Mouse (Mus musculus) midbrain, embryonic 15.5 days (tissue): ENCODE measurements at regions not wholly inside any gene's neighbourhood (a gene's known extent, or its start where the extent isn't known, plus 50 kb on each side); places are given as distances from the start of the nearest gene placed in this dataset.

ENCODE experiments used
- ATAC-seq: fragments of 200-750 bp; cut with Nextera tagmentation; replicated peaks from 2 replicates; pipeline ENCODE4 v1.8.0; 2017; ENCODE audit warnings: moderate TSS enrichment
- H3K27ac ChIP-seq: fragments of 300-500 bp; sonication (generic); 2 replicates; pipeline ENCODE4 v1.5.1; 2015; ENCODE audit warnings: mild to moderate bottlenecking, inconsistent platforms
- H3K27me3 ChIP-seq: fragments of 300-500 bp; sonication (generic); replicated peaks from 2 replicates; pipeline ENCODE4 v1.6.1; 2015; ENCODE audit warnings: inconsistent platforms
- H3K36me3 ChIP-seq: fragments of 300-500 bp; sonication (generic); replicated peaks from 2 replicates; pipeline ENCODE4 v1.6.1; 2015; ENCODE audit warnings: inconsistent platforms
- H3K4me1 ChIP-seq: fragments of 300-500 bp; sonication (generic); 2 replicates; pipeline ENCODE4 v1.6.1; 2015; ENCODE audit warnings: inconsistent platforms
- H3K4me2 ChIP-seq: fragments of 300-500 bp; sonication (generic); 2 replicates; pipeline ENCODE4 v1.6.1; 2015; ENCODE audit warnings: inconsistent platforms, mild to moderate bottlenecking, moderate library complexity
- H3K4me3 ChIP-seq: fragments of 300-500 bp; sonication (generic); 2 replicates; pipeline ENCODE4 v1.5.1; 2015; ENCODE audit warnings: mild to moderate bottlenecking, inconsistent platforms
- H3K9ac ChIP-seq: fragments of 300-500 bp; sonication (generic); 2 replicates; pipeline ENCODE4 v1.6.1; 2015; ENCODE audit warnings: mild to moderate bottlenecking, inconsistent platforms
- H3K9me3 ChIP-seq: fragments of 300-500 bp; sonication (generic); 2 replicates; pipeline ENCODE4 v1.6.1; 2016; ENCODE audit warnings: inconsistent platforms
- WGBS: fragments of 180-500 bp; shearing (Covaris S2); methylation state at CpG from one replicate; pipeline ENCODE4 v1.1.7; 2015; ENCODE audit warnings: mixed read lengths; 5-methylcytosine and 5-hydroxymethylcytosine counted together

DNA sequence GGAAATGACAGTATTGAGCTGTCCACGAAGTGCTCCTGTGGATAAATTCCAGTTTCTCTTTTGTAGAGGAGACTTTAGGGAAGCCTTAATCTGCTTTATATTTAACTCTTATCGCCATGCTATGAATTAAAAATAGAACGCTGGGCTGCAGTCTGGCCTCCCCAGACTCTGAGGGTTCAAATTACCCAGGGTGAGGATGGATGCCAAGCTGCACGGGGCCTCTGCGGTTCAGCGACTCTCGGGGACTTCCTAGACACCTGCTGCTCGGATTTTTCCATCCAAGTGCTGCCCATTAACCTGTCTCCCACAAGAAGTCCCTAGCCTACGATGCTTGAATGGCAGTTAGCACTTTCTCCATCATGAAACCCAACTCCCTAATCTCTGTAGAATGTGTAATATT is 189.3 kb upstream of the Jade1 start:
- no peak overlapping the region for H3K9ac ChIP-seq
- no peak overlapping the region for H3K4me2 ChIP-seq
- H3K9me3 ChIP-seq: no peaks in the 10 kb centered on the region
- no peaks in the 10 kb centered on the region for H3K36me3 ChIP-seq
- no peak overlapping the region for H3K27ac ChIP-seq
- H3K27me3 ChIP-seq: no peaks in the 10 kb centered on the region
- H3K4me3 ChIP-seq: no peak overlapping the region
- WGBS: 40% methylated on average over 9 of the region's 9 CpGs
- ATAC-seq: no peak
- H3K4me1 ChIP-seq: no peaks in the 10 kb centered on the region

DNA sequence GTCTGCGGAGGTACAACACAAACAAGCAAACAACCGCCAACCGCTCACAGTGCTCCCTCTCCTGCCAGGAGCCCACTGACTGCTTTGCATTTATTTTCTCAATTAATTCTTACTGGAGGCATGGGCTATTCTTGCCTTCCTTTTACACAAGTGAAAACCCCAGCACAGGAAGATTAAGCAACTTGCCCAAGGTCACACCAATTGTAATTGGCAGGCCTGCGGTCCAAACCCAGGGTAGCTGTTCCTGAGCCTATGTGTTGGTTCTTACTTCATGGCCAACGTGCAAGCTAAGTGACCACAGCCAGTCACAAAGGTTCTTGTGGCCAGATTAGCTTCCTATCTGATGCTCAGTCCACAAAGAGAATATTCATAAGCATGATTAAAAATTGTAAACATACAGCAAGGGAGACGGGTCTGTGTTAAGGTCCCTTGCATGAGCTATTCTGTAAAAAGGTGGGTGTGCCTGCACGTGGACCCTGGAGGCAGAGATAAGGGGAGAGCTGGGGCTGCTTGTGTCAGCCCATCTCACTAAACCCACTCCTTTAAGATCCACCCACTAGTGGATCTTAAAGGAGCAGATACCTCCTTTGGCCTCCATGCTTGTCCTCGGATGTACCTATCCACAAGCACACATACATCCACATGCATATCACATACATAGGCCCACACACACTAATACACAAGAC is 190.2 kb upstream of the Jade1 start:
- 0 out of 2 replicates have a peak, but pooled peaks have one; percentile 14 for ATAC-seq

DNA sequence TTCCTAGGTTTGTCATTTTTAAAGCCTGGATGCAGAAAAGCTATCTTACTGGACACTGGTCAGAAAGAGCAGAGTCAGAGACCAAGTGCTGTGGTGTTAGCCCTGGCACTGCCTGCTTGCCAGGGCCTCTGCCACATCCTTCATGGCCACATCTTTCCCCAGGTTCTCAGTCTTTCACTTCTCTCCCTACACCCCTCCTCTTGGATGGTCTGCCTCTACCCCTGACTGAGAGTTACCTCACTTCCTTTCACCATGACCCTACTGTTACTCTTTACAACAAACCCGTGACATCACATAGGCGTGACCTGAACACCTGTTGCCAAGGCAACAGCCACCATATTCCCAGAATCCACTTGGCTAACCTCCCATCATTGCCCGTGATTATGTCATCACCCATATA is 191.6 kb upstream of the Jade1 start:
- Histone ChIP-seq H3K27ac (no peak overlapping the region), H3K4me1 (no peaks in the 10 kb centered on the region), H3K36me3 (no peaks in the 10 kb centered on the region), H3K9ac (no peak overlapping the region), H3K9me3 (no peaks in the 10 kb centered on the region), H3K4me3 (no peak overlapping the region), H3K4me2 (no peak overlapping the region), H3K27me3 (no peaks in the 10 kb centered on the region)
- WGBS: 90% methylated on average over 3 of the region's 3 CpGs
- ATAC-seq: no peak

More for the DNA sequence above, 190.2 kb upstream of the Jade1 start:
- no peaks in the 10 kb centered on the region for H3K36me3 ChIP-seq
- H3K27me3 ChIP-seq: no peaks in the 10 kb centered on the region
- 73% methylated on average over 8 of the region's 8 CpGs for WGBS
- no peaks in the 10 kb centered on the region for H3K9me3 ChIP-seq
- H3K9ac ChIP-seq: no peak overlapping the region
- H3K4me2 ChIP-seq: no peak overlapping the region
- H3K4me3 ChIP-seq: no peak overlapping the region
- H3K27ac ChIP-seq: no peak overlapping the region
- H3K4me1 ChIP-seq: no peaks in the 10 kb centered on the region

DNA sequence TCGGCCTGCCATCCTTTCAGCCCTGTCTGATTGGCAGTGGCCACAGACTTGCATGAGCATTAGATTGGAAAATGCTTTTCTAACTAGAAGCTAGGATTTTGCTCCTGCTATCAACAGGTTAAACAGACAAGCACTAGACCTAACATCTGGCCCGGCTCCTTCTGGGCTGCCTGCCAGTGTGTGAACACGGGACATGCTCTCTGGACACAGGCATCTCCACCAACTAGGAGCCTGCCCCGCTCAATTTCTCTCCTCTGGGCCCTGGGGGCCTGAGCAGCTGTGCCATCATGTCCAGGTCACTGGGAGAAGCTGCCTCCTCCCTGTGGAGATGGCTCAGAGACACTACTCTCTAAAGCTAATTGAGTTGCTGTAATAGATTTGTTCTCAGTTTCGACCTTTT is 195.3 kb upstream of the Jade1 start:
- no peak overlapping the region for H3K27ac ChIP-seq
- ATAC-seq: no peak

DNA sequence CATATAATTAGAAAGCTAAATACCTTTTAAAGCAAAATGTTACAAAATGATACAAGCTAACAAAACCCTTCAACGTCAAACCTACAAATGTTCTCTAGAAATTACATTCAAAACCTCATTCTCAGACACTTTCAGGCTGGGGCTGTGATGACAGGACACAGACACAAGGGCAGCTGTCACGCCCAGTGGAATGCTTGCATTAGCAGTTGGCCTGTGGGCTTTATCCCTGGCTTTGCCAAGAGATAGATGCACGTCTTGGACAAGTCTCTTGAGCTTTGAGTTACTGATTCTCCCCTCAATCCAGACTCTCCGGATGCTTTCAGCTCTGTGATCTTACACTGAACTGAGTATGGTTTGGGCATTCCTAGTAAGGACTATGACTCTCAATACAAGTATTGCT is 196.1 kb upstream of the Jade1 start:
- no peaks in the 10 kb centered on the region for H3K36me3 ChIP-seq

More for the DNA sequence above, 195.3 kb upstream of the Jade1 start:
- Histone ChIP-seq H3K27me3 (no peaks in the 10 kb centered on the region), H3K9me3 (no peaks in the 10 kb centered on the region), H3K4me2 (no peak overlapping the region), H3K36me3 (no peaks in the 10 kb centered on the region), H3K9ac (no peak overlapping the region), H3K4me3 (no peak overlapping the region), H3K4me1 (no peaks in the 10 kb centered on the region)
- 73% methylated on average over 5 of the region's 5 CpGs for WGBS

DNA sequence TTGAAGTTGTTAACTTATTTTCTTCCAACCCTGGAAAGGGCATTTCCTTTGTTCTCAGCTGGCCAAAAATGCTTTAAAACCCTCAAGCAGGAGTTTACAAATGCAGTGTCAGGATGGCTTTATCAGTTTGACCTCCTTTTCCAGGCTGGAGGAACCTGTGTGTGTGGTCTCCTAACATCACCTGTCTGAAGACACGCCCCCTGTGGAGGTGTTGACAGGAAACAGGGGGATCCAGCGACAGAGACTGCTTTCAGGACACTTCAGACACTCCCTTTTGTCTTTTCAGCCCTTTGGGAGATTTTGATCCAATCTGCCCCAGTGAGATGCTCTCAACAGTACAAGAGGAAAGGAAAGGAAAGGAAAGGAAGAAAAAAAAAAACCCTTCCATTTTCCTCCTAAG is 202.5 kb upstream of the Jade1 start:
- no peak for ATAC-seq
- Histone ChIP-seq H3K4me2 (no peak overlapping the region), H3K9ac (no peak overlapping the region), H3K36me3 (no peaks in the 10 kb centered on the region), H3K27ac (no peak overlapping the region), H3K4me1 (no peaks in the 10 kb centered on the region), H3K9me3 (no peaks in the 10 kb centered on the region), H3K4me3 (no peak overlapping the region), H3K27me3 (no peaks in the 10 kb centered on the region)
- WGBS: 29% methylated on average over 2 of the region's 2 CpGs

More for the DNA sequence above, 196.1 kb upstream of the Jade1 start:
- no peak overlapping the region for H3K9ac ChIP-seq
- no peak overlapping the region for H3K4me2 ChIP-seq
- 70% methylated on average over 4 of the region's 4 CpGs for whole genome bisulfite sequencing
- H3K9me3 ChIP-seq: no peaks in the 10 kb centered on the region
- no peaks in the 10 kb centered on the region for H3K4me1 ChIP-seq
- ATAC-seq: no peak
- no peak overlapping the region for H3K27ac ChIP-seq
- no peaks in the 10 kb centered on the region for H3K27me3 ChIP-seq
- no peak overlapping the region for H3K4me3 ChIP-seq

DNA sequence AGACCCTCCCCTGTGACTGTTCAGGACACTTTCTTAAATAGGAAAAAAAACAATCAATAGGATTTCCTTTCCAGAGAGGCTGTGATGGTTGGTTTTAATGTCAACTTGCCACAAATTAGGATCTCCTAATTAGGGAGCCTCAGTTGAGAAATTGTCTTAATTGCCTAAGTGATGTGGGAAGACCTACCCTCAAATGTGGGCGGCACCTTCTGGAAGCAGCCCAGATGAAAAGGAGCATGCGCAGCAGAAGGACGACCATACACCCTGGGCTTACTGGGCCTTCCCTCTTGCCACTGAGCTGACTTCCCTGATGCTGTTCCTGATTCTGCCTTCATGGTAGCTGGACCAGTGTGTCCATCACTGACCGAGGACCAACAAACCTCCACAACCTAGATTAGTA is 203.7 kb upstream of the Jade1 start:
- H3K4me2 ChIP-seq: no peak overlapping the region
- no peak overlapping the region for H3K4me3 ChIP-seq
- no peaks in the 10 kb centered on the region for H3K9me3 ChIP-seq
- no peak overlapping the region for H3K27ac ChIP-seq
- H3K4me1 ChIP-seq: no peaks in the 10 kb centered on the region
- no peaks in the 10 kb centered on the region for H3K27me3 ChIP-seq
- no peak overlapping the region for H3K9ac ChIP-seq
- no peaks in the 10 kb centered on the region for H3K36me3 ChIP-seq
- WGBS: 81% methylated on average over 4 of the region's 4 CpGs
- ATAC-seq: no peak

DNA sequence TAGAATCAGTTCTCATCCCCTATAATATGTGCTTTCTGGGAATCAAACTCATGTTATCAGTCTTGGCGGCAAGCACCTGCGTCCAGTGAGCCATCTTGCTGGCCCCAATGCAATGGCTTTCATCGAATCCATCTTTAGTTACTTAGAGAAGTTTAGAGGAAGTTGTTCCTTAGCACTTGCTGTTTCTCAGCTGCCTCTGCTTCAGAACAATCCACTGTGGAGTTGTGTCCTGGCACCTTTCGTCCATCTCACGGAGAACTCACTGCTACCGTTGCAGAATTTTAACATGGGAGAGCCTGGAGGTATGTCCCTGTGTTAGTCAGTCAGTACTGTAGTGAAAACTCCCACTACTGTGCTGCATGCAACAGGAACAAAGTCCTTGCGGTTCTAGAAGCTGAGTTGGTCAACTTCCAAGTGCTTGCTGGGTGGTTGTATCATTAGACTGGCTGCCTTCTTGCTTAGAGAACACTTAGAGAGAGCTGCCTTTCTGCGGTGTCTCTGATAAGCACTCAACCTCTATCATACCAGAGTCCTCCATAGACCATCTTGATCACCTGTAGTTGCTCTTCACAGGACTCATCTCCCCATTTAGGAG is 204.3 kb upstream of the Jade1 start:
- H3K27ac ChIP-seq: no peak overlapping the region
- no peak for ATAC-seq
- no peaks in the 10 kb centered on the region for H3K4me1 ChIP-seq
- no peak overlapping the region for H3K4me3 ChIP-seq
- 95% methylated on average over 8 of the region's 8 CpGs for WGBS
- no peak overlapping the region for H3K9ac ChIP-seq
- H3K36me3 ChIP-seq: no peaks in the 10 kb centered on the region
- no peaks in the 10 kb centered on the region for H3K27me3 ChIP-seq
- no peaks in the 10 kb centered on the region for H3K9me3 ChIP-seq
- H3K4me2 ChIP-seq: no peak overlapping the region

DNA sequence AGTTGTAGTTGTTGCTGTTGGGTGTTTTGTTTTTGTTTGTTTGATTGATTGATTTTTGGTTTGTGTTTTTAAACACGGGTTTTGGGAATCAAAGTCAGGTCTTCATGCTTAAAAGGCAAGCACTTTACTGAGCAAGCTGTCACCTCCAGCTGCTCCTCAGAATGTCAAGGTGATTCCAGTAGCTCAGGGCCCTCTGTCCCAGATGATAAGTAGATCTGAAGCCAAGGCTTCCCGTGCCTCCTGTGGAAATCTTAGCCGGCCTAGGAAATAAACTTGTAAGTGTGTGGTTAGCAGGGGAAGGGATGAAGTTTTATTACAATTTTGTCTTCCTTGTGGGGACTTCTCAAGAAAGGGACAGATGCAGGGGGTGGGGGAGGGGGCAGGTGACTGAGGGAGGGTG is 205.2 kb upstream of the Jade1 start:
- Histone ChIP-seq H3K4me1 (no peaks in the 10 kb centered on the region), H3K27me3 (no peaks in the 10 kb centered on the region)
- WGBS: 80% methylated on average over 3 of the region's 3 CpGs

DNA sequence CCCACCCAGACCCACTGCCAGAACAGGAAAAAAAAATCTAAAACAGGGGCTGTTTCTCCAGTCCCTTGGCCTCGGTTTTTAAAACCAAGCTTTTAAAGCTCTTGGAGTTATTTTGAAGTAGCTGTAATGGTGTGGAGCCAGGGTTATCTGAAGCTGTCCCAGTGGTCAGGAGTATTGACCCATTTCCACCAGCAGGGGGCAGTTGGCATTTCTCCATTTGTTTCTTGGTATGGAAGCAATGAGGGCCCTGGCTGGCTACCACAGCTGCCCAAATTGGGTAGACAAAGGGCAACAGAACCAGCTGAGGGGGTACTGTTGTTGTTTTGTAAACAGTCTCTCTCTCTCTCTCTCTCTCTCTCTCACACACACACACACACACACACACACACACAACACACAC is 206.7 kb upstream of the Jade1 start:
- H3K36me3 ChIP-seq: no peaks in the 10 kb centered on the region
- no peaks in the 10 kb centered on the region for H3K4me1 ChIP-seq
- H3K9me3 ChIP-seq: no peaks in the 10 kb centered on the region
- ATAC-seq: no peak
- H3K4me2 ChIP-seq: no peak overlapping the region
- H3K9ac ChIP-seq: no peak overlapping the region
- H3K27ac ChIP-seq: no peak overlapping the region
- 57% methylated on average over 1 of the region's 1 CpGs for WGBS
- H3K27me3 ChIP-seq: no peaks in the 10 kb centered on the region
- no peak overlapping the region for H3K4me3 ChIP-seq

More for the DNA sequence above, 205.2 kb upstream of the Jade1 start:
- H3K4me2 ChIP-seq: no peak overlapping the region
- no peak for ATAC-seq
- no peaks in the 10 kb centered on the region for H3K9me3 ChIP-seq
- H3K36me3 ChIP-seq: no peaks in the 10 kb centered on the region
- H3K9ac ChIP-seq: no peak overlapping the region
- no peak overlapping the region for H3K27ac ChIP-seq
- H3K4me3 ChIP-seq: no peak overlapping the region

DNA sequence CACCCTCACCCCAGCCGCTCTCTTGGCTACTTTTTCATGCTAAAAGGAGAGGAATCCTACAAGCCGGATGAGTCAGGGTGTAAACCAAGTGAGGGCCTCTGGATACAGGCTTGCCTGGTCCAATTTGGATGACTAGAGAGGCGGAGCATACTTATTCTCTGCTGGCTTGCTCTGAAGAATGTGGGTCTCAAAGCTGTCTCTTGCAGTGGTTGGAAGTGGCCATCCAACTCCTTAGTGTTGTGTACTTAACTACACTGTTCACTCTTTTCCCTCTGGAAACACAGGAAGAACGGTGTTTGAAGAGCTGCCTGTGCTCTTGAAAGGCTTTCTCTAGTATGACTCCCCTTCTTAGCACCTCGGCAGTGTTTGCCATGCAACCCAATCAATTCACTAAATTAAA is 208.7 kb upstream of the Jade1 start:
- Histone ChIP-seq H3K27ac (no peak overlapping the region), H3K9ac (no peak overlapping the region), H3K9me3 (no peaks in the 10 kb centered on the region), H3K4me1 (no peaks in the 10 kb centered on the region), H3K27me3 (no peaks in the 10 kb centered on the region), H3K4me2 (no peak overlapping the region), H3K36me3 (no peaks in the 10 kb centered on the region), H3K4me3 (no peak overlapping the region)
- WGBS: 57% methylated on average over 5 of the region's 5 CpGs
- ATAC-seq: no peak

DNA sequence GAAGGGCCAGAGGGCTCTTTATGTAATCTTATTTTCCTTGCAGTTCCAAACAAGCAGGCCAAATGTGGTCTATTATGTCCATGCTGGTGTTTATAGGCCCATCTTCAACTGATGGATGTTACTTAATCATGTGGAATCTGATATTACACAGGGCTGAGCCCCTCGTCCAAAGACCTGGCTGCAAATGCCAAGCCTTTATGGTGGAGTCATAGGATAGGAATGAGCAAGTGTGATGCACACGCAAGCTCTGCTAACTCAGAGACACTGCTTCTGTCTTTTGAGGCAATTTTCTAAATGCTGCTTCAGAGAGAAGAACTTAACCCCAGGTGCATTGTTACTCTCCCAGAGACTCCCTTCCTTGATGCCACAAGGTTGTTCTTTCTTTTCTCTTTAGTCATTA is 212.1 kb upstream of the Jade1 start:
- Histone ChIP-seq H3K27me3 (no peaks in the 10 kb centered on the region), H3K9me3 (no peaks in the 10 kb centered on the region), H3K4me1 (no peaks in the 10 kb centered on the region), H3K9ac (no peak overlapping the region), H3K27ac (no peak overlapping the region), H3K4me3 (no peak overlapping the region), H3K4me2 (no peak overlapping the region), H3K36me3 (no peaks in the 10 kb centered on the region)
- 92% methylated on average over 2 of the region's 2 CpGs for WGBS
- ATAC-seq: no peak

DNA sequence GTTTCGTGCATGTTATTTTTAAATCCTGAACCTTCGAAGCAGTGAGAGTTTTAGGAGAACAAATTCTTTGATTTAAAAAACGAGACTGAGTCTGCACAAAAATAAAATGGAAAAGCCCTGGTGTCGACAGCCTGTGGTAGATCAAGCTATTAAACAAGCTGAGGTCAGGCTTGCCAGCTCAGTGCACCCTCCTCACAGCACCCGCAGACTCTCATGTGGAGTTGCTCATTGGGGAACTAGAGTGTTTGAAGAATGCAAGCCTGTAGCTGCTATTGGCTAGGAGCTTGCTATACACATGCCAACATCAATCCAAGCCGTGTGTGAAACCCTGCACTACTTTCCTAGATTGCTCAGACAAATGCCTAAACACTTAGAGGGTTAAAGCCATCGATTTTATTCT is 223.1 kb upstream of the Jade1 start:
- ATAC-seq: no peak
- 58% methylated on average over 7 of the region's 7 CpGs for WGBS
- no peaks in the 10 kb centered on the region for H3K27me3 ChIP-seq
- no peak overlapping the region for H3K4me2 ChIP-seq
- no peak overlapping the region for H3K9ac ChIP-seq
- no peaks in the 10 kb centered on the region for H3K36me3 ChIP-seq
- H3K27ac ChIP-seq: no peak overlapping the region
- 0 out of 2 replicates have a peak, but pooled peaks cover 4% of the 10 kb centered on the region for H3K9me3 ChIP-seq
- H3K4me3 ChIP-seq: no peak overlapping the region
- H3K4me1 ChIP-seq: no peaks in the 10 kb centered on the region
